Mouse (Mus musculus): ENCODE results near the gene Scgb1c1. TPM values are rescaled to one million over a fixed set of nuclear protein-coding genes. Genes with fewer than 3 reads are reported as not detected.

Gene Scgb1c1
- polyA plus RNA-seq, 1 experiment = not detected

- WGBS = 73% methylated on average over 7 of the region's 7 CpGs
Observed at GRCm38 (mm10) chr7:140843806-140844205, 1.5 kb upstream of the Scgb1c1 start.

GRCm38 (mm10) chr7:140845683-140846082 is 336 bp downstream of the Scgb1c1 start:
- Histone ChIP-seq H3K4me3 (ENCODE audit: low read depth, low read length) (no peak overlapping the region), H3K27me3 (ENCODE audit: control insufficient read depth, insufficient read depth, low read length) (no peaks in the 10 kb centered on the region), H3K4me1 (ENCODE audit: control insufficient read depth, insufficient read depth, insufficient read length, low read length) (peaks cover 4% of the 10 kb centered on the region; the same call in 1 of the 2 replicates), H3K27ac (ENCODE audit: insufficient read depth, low read depth, low read length) (no peak overlapping the region), H3K36me3 (ENCODE audit: control insufficient read depth, insufficient read depth, low read length) (no peaks in the 10 kb centered on the region)
- no peak for TF ChIP-seq CTCF (IDR thresholded peaks at IDR 0.05; ENCODE audit: extremely low read depth, insufficient read length, insufficient replicate concordance, low read depth, low read length)
- no peak for TF ChIP-seq POLR2A (IDR thresholded peaks at IDR 0.05; ENCODE audit: low read depth, low read length)
- WGBS = 65% methylated on average over 4 of the region's 4 CpGs

More at GRCm38 (mm10) chr7:140843806-140844205, 1.5 kb upstream of the Scgb1c1 start:
- no peak overlapping the region for H3K27ac ChIP-seq (ENCODE audit: insufficient read depth, low read depth, low read length)
- H3K27me3 ChIP-seq (ENCODE audit: control insufficient read depth, insufficient read depth, low read length) = no peaks in the 10 kb centered on the region
- no peaks in the 10 kb centered on the region for H3K36me3 ChIP-seq (ENCODE audit: control insufficient read depth, insufficient read depth, low read length)
- H3K4me1 ChIP-seq (ENCODE audit: control insufficient read depth, insufficient read depth, insufficient read length, low read length) = peaks cover 4% of the 10 kb centered on the region; the same call in 1 of the 2 replicates
- no peak for TF ChIP-seq CTCF (IDR thresholded peaks at IDR 0.05; ENCODE audit: extremely low read depth, insufficient read length, insufficient replicate concordance, low read depth, low read length)
- no peak for TF ChIP-seq POLR2A (IDR thresholded peaks at IDR 0.05; ENCODE audit: low read depth, low read length)
- H3K4me3 ChIP-seq (ENCODE audit: low read depth, low read length) = no peak overlapping the region

- TF ChIP-seq POLR2A (IDR thresholded peaks at IDR 0.05; ENCODE audit: low read depth, low read length) = no peak
- no peak for TF ChIP-seq CTCF (IDR thresholded peaks at IDR 0.05; ENCODE audit: extremely low read depth, insufficient read length, insufficient replicate concordance, low read depth, low read length)
- WGBS = 72% methylated on average over 10 of the region's 10 CpGs
- Histone ChIP-seq H3K36me3 (ENCODE audit: control insufficient read depth, insufficient read depth, low read length) (0 out of 2 replicates have a peak, but pooled peaks cover 2% of the 10 kb centered on the region), H3K4me3 (ENCODE audit: low read depth, low read length) (no peak overlapping the region), H3K4me1 (ENCODE audit: control insufficient read depth, insufficient read depth, insufficient read length, low read length) (peaks cover 2% of the 10 kb centered on the region; the same call in 1 of the 2 replicates), H3K27me3 (ENCODE audit: control insufficient read depth, insufficient read depth, low read length) (no peaks in the 10 kb centered on the region), H3K27ac (ENCODE audit: insufficient read depth, low read depth, low read length) (no peak overlapping the region)
Observed at GRCm38 (mm10) chr7:140846676-140847075, 1.3 kb downstream of the Scgb1c1 start.

- H3K36me3 ChIP-seq (ENCODE audit: control insufficient read depth, insufficient read depth, low read length) = peaks cover 12% of the 10 kb centered on the region
- 53% methylated on average over 11 of the region's 11 CpGs for WGBS
- no peak for TF ChIP-seq CTCF (IDR thresholded peaks at IDR 0.05; ENCODE audit: extremely low read depth, insufficient read length, insufficient replicate concordance, low read depth, low read length)
- no peak for TF ChIP-seq POLR2A (IDR thresholded peaks at IDR 0.05; ENCODE audit: low read depth, low read length)
Observed at GRCm38 (mm10) chr7:140847755-140848580, 2.6 kb downstream of the Scgb1c1 start, which contains the start of gene Odf3. TSS of gene Odf3 (plus strand) at chr7:140847805.

GRCm38 (mm10) chr7:140848591-140848990 is 3.2 kb downstream of the Scgb1c1 start:
- Histone ChIP-seq H3K27me3 (ENCODE audit: control insufficient read depth, insufficient read depth, low read length) (no peaks in the 10 kb centered on the region), H3K4me1 (ENCODE audit: control insufficient read depth, insufficient read depth, insufficient read length, low read length) (no peaks in the 10 kb centered on the region), H3K4me3 (ENCODE audit: low read depth, low read length) (no peak overlapping the region), H3K27ac (ENCODE audit: insufficient read depth, low read depth, low read length) (no peak overlapping the region), H3K36me3 (ENCODE audit: control insufficient read depth, insufficient read depth, low read length) (peaks cover 18% of the 10 kb centered on the region)
- TF ChIP-seq POLR2A (IDR thresholded peaks at IDR 0.05; ENCODE audit: low read depth, low read length) (no peak), CTCF (IDR thresholded peaks at IDR 0.05; ENCODE audit: extremely low read depth, insufficient read length, insufficient replicate concordance, low read depth, low read length) (no peak)
- 94% methylated on average over 10 of the region's 10 CpGs for WGBS

More at GRCm38 (mm10) chr7:140847755-140848580, 2.6 kb downstream of the Scgb1c1 start, which contains the start of gene Odf3:
- Histone ChIP-seq H3K27me3 (ENCODE audit: control insufficient read depth, insufficient read depth, low read length) (no peaks in the 10 kb centered on the region), H3K27ac (ENCODE audit: insufficient read depth, low read depth, low read length) (no peak within 1 kb of the TSS), H3K4me1 (ENCODE audit: control insufficient read depth, insufficient read depth, insufficient read length, low read length) (no peaks in the 10 kb centered on the region), H3K4me3 (ENCODE audit: low read depth, low read length) (no peak within 1 kb of the TSS)

- H3K36me3 ChIP-seq (ENCODE audit: control insufficient read depth, insufficient read depth, low read length) = peaks cover 25% of the 10 kb centered on the region
- WGBS = 91% methylated on average over 4 of the region's 4 CpGs
- H3K4me3 ChIP-seq (ENCODE audit: low read depth, low read length) = no peak overlapping the region
- no peak for TF ChIP-seq CTCF (IDR thresholded peaks at IDR 0.05; ENCODE audit: extremely low read depth, insufficient read length, insufficient replicate concordance, low read depth, low read length)
- TF ChIP-seq POLR2A (IDR thresholded peaks at IDR 0.05; ENCODE audit: low read depth, low read length) = no peak
- H3K4me1 ChIP-seq (ENCODE audit: control insufficient read depth, insufficient read depth, insufficient read length, low read length) = peaks cover 3% of the 10 kb centered on the region; the same call in 1 of the 2 replicates
- no peak overlapping the region for H3K27ac ChIP-seq (ENCODE audit: insufficient read depth, low read depth, low read length)
- no peaks in the 10 kb centered on the region for H3K27me3 ChIP-seq (ENCODE audit: control insufficient read depth, insufficient read depth, low read length)
Observed at GRCm38 (mm10) chr7:140851916-140852315, 6.6 kb downstream of the Scgb1c1 start.

- H3K27ac ChIP-seq (ENCODE audit: insufficient read depth, low read depth, low read length) = no peak overlapping the region
- 77% methylated on average over 9 of the region's 9 CpGs for WGBS
Observed at GRCm38 (mm10) chr7:140853386-140853785, 8.0 kb downstream of the Scgb1c1 start.

More at GRCm38 (mm10) chr7:140853386-140853785, 8.0 kb downstream of the Scgb1c1 start:
- Histone ChIP-seq H3K4me3 (ENCODE audit: low read depth, low read length) (no peak overlapping the region), H3K36me3 (ENCODE audit: control insufficient read depth, insufficient read depth, low read length) (peaks cover 25% of the 10 kb centered on the region), H3K4me1 (ENCODE audit: control insufficient read depth, insufficient read depth, insufficient read length, low read length) (peaks cover 9% of the 10 kb centered on the region), H3K27me3 (ENCODE audit: control insufficient read depth, insufficient read depth, low read length) (no peaks in the 10 kb centered on the region)
- TF ChIP-seq CTCF (IDR thresholded peaks at IDR 0.05; ENCODE audit: extremely low read depth, insufficient read length, insufficient replicate concordance, low read depth, low read length) = no peak
- TF ChIP-seq POLR2A (IDR thresholded peaks at IDR 0.05; ENCODE audit: low read depth, low read length) = no peak
